Mouse (Mus musculus): ENCODE data around the gene Ocln. TPM values are rescaled to one million over a fixed set of nuclear protein-coding genes. Genes with fewer than 3 reads are reported as not detected.
"Not testable (repeated sequence)": the region's sequence is repeated elsewhere in the genome, so short reads cannot be mapped to it uniquely, and the experiment has no call there.

The Ocln gene
- polyA plus RNA-seq, 1 experiment from 2014 or later = 15.1 TPM

GRCm38 (mm10) chr13:100517652-100518153 lies 34.8 kb downstream of the Ocln start:
- H3K27ac ChIP-seq (ENCODE audit: low read length) = no peak overlapping the region

GRCm38 (mm10) chr13:100516213-100517105 lies 36.1 kb downstream of the Ocln start:
- no peak overlapping the region for H3K4me3 ChIP-seq (ENCODE audit: low read depth, low read length)
- H3K4me1 ChIP-seq (ENCODE audit: control insufficient read depth, low read depth, low read length) = peaks cover 2% of the 10 kb centered on the region
- H3K4me2 ChIP-seq (ENCODE audit: low read depth, low read length) = no peak overlapping the region
- H3K9ac ChIP-seq (ENCODE audit: low read depth, low read length) = no peak overlapping the region
- H3K36me3 ChIP-seq (ENCODE audit: control insufficient read depth, insufficient read depth) = no peaks in the 10 kb centered on the region
- no peaks in the 10 kb centered on the region for H3K9me3 ChIP-seq (replicated peaks; ENCODE audit: control insufficient read depth, low read length)
- no peak overlapping the region for H3K27ac ChIP-seq (ENCODE audit: low read length)
- WGBS (ENCODE audit: insufficient replicate concordance) = 59% methylated on average over 12 of the region's 12 CpGs
- no peaks in the 10 kb centered on the region for H3K27me3 ChIP-seq (ENCODE audit: control insufficient read depth, insufficient read depth, low read depth, low read length)
- no peak for ATAC-seq (ENCODE audit: low read depth)

More at GRCm38 (mm10) chr13:100517652-100518153, 34.8 kb downstream of the Ocln start:
- 49% methylated on average over 6 of the region's 6 CpGs for WGBS (ENCODE audit: insufficient replicate concordance)
- Histone ChIP-seq H3K4me3 (ENCODE audit: low read depth, low read length) (no peak overlapping the region), H3K9ac (ENCODE audit: low read depth, low read length) (no peak overlapping the region), H3K27me3 (ENCODE audit: control insufficient read depth, insufficient read depth, low read depth, low read length) (no peaks in the 10 kb centered on the region), H3K36me3 (ENCODE audit: control insufficient read depth, insufficient read depth) (no peaks in the 10 kb centered on the region), H3K4me1 (ENCODE audit: control insufficient read depth, low read depth, low read length) (no peaks in the 10 kb centered on the region), H3K9me3 (replicated peaks; ENCODE audit: control insufficient read depth, low read length) (no peaks in the 10 kb centered on the region), H3K4me2 (ENCODE audit: low read depth, low read length) (no peak overlapping the region)
- ATAC-seq (ENCODE audit: low read depth) = no peak

GRCm38 (mm10) chr13:100512792-100513191 lies 39.7 kb downstream of the Ocln start:
- Histone ChIP-seq H3K4me2 (ENCODE audit: low read depth, low read length) (peak overlapping the region; percentile 26; the same call in 1 of the 2 replicates), H3K27me3 (ENCODE audit: control insufficient read depth, insufficient read depth, low read depth, low read length) (no peaks in the 10 kb centered on the region), H3K4me1 (ENCODE audit: control insufficient read depth, low read depth, low read length) (peaks cover 8% of the 10 kb centered on the region), H3K9ac (ENCODE audit: low read depth, low read length) (no peak overlapping the region), H3K27ac (ENCODE audit: low read length) (peak overlapping the region; percentile 61), H3K9me3 (replicated peaks; ENCODE audit: control insufficient read depth, low read length) (no peaks in the 10 kb centered on the region), H3K4me3 (ENCODE audit: low read depth, low read length) (no peak overlapping the region), H3K36me3 (ENCODE audit: control insufficient read depth, insufficient read depth) (no peaks in the 10 kb centered on the region)
- 58% methylated on average over 2 of the region's 2 CpGs for WGBS (ENCODE audit: insufficient replicate concordance)
- 0 out of 2 replicates have a peak, but pooled peaks have one; percentile 20 for ATAC-seq (ENCODE audit: low read depth)

GRCm38 (mm10) chr13:100511860-100512364 lies 40.6 kb downstream of the Ocln start:
- Histone ChIP-seq H3K27me3 (ENCODE audit: control insufficient read depth, insufficient read depth, low read depth, low read length) (no peaks in the 10 kb centered on the region), H3K27ac (ENCODE audit: low read length) (no peak overlapping the region), H3K9me3 (replicated peaks; ENCODE audit: control insufficient read depth, low read length) (no peaks in the 10 kb centered on the region), H3K4me3 (ENCODE audit: low read depth, low read length) (no peak overlapping the region), H3K4me1 (ENCODE audit: control insufficient read depth, low read depth, low read length) (peaks cover 8% of the 10 kb centered on the region), H3K4me2 (ENCODE audit: low read depth, low read length) (no peak overlapping the region), H3K9ac (ENCODE audit: low read depth, low read length) (no peak overlapping the region), H3K36me3 (ENCODE audit: control insufficient read depth, insufficient read depth) (no peaks in the 10 kb centered on the region)
- ATAC-seq (ENCODE audit: low read depth) = peak; percentile 81
- WGBS (ENCODE audit: insufficient replicate concordance) = 39% methylated on average over 4 of the region's 4 CpGs

GRCm38 (mm10) chr13:100511146-100511859 lies 41.2 kb downstream of the Ocln start:
- Histone ChIP-seq H3K4me2 (ENCODE audit: low read depth, low read length) (no peak overlapping the region), H3K9me3 (replicated peaks; ENCODE audit: control insufficient read depth, low read length) (no peaks in the 10 kb centered on the region), H3K4me3 (ENCODE audit: low read depth, low read length) (no peak overlapping the region), H3K27ac (ENCODE audit: low read length) (0 out of 2 replicates have a peak overlapping the region, but pooled peaks have one; percentile 5), H3K9ac (ENCODE audit: low read depth, low read length) (no peak overlapping the region), H3K27me3 (ENCODE audit: control insufficient read depth, insufficient read depth, low read depth, low read length) (no peaks in the 10 kb centered on the region), H3K4me1 (ENCODE audit: control insufficient read depth, low read depth, low read length) (peaks cover 8% of the 10 kb centered on the region), H3K36me3 (ENCODE audit: control insufficient read depth, insufficient read depth) (no peaks in the 10 kb centered on the region)
- WGBS (ENCODE audit: insufficient replicate concordance) = 54% methylated on average over 7 of the region's 7 CpGs
- ATAC-seq (ENCODE audit: low read depth) = 0 out of 2 replicates have a peak, but pooled peaks have one; percentile 12

GRCm38 (mm10) chr13:100499625-100500024 lies 52.9 kb downstream of the Ocln start:
- not testable (repeated sequence) for H3K36me3 ChIP-seq (ENCODE audit: control insufficient read depth, insufficient read depth); H3K27me3 ChIP-seq (ENCODE audit: control insufficient read depth, insufficient read depth, low read depth, low read length); ATAC-seq (ENCODE audit: low read depth); H3K4me3 ChIP-seq (ENCODE audit: low read depth, low read length); H3K27ac ChIP-seq (ENCODE audit: low read length); H3K9me3 ChIP-seq (replicated peaks; ENCODE audit: control insufficient read depth, low read length); H3K4me2 ChIP-seq (ENCODE audit: low read depth, low read length); H3K4me1 ChIP-seq (ENCODE audit: control insufficient read depth, low read depth, low read length); H3K9ac ChIP-seq (ENCODE audit: low read depth, low read length)

- 47% methylated on average over 4 of the region's 4 CpGs for WGBS (ENCODE audit: insufficient replicate concordance)
- Histone ChIP-seq H3K4me2 (ENCODE audit: low read depth, low read length) (no peak overlapping the region), H3K36me3 (ENCODE audit: control insufficient read depth, insufficient read depth) (no peaks in the 10 kb centered on the region), H3K27me3 (ENCODE audit: control insufficient read depth, insufficient read depth, low read depth, low read length) (no peaks in the 10 kb centered on the region), H3K9me3 (replicated peaks; ENCODE audit: control insufficient read depth, low read length) (no peaks in the 10 kb centered on the region), H3K4me3 (ENCODE audit: low read depth, low read length) (no peak overlapping the region), H3K9ac (ENCODE audit: low read depth, low read length) (no peak overlapping the region), H3K27ac (ENCODE audit: low read length) (no peak overlapping the region), H3K4me1 (ENCODE audit: control insufficient read depth, low read depth, low read length) (peaks cover 12% of the 10 kb centered on the region)
- no peak for ATAC-seq (ENCODE audit: low read depth)
Observed at GRCm38 (mm10) chr13:100495337-100495736, 57.2 kb downstream of the Ocln start.

- H3K27ac ChIP-seq (ENCODE audit: low read length); H3K27me3 ChIP-seq (ENCODE audit: control insufficient read depth, insufficient read depth, low read depth, low read length); H3K9me3 ChIP-seq (replicated peaks; ENCODE audit: control insufficient read depth, low read length); ATAC-seq (ENCODE audit: low read depth); H3K36me3 ChIP-seq (ENCODE audit: control insufficient read depth, insufficient read depth); H3K9ac ChIP-seq (ENCODE audit: low read depth, low read length); H3K4me3 ChIP-seq (ENCODE audit: low read depth, low read length); H3K4me2 ChIP-seq (ENCODE audit: low read depth, low read length): not testable (repeated sequence)
- H3K4me1 ChIP-seq (ENCODE audit: control insufficient read depth, low read depth, low read length) = peaks cover 12% of the 10 kb centered on the region
- 54% methylated on average over 8 of the region's 8 CpGs for WGBS (ENCODE audit: insufficient replicate concordance)
Observed at GRCm38 (mm10) chr13:100494370-100494769, 58.1 kb downstream of the Ocln start.
